Mouse (Mus musculus): ENCODE measurements around the gene 1700040F15Rik. TPM values are rescaled to one million over a fixed set of nuclear protein-coding genes. Genes with fewer than 3 reads are reported as not detected.
"Not testable (repeated sequence)": the region's sequence is repeated elsewhere in the genome, so short reads cannot be mapped to it uniquely, and the experiment has no call there.

Gene 1700040F15Rik
- not detected in 2 replicates for polyA plus RNA-seq (2011; ENCODE audit: insufficient read length, low read depth, missing spikeins)

- H3K27ac ChIP-seq (ENCODE audit: insufficient read depth, low read length); H3K4me1 ChIP-seq (ENCODE audit: control insufficient read depth, insufficient read depth, low read length); H3K4me3 ChIP-seq (ENCODE audit: insufficient read depth, low read length): not testable (repeated sequence)
Measured at GRCm38 (mm10) chrY:61101947-61102346, at the start of gene 1700040F15Rik. 1700040F15Rik (plus strand) TSS chrY:61102247.

All from embryonic fibroblast, embryonic 13.5 days (primary cell).